Mouse (Mus musculus): ENCODE results near the gene Agtrap. TPM values are rescaled to one million over a fixed set of nuclear protein-coding genes. Genes with fewer than 3 reads are reported as not detected.
"Not testable (repeated sequence)": the region's sequence is repeated elsewhere in the genome, so short reads cannot be mapped to it uniquely, and the experiment has no call there.

Agtrap gene
- 10 to 100 TPM; 45.4 to 45.5 TPM for total RNA-seq (2021)
- long read RNA-seq, experiment 1, transcript Agtrap-201 (5 exons, 3,996 nt), result major isoform, 13 of 22 reads
- long read RNA-seq, experiment 1, partial matches to known transcripts, result 0 of 22 reads
- long read RNA-seq, experiment 1, other reads (novel, unspliced or antisense), result 9 of 22 reads
- long read RNA-seq, experiment 2, transcript Agtrap-201 (5 exons, 3,996 nt), result major isoform, 20 of 29 reads
- long read RNA-seq, experiment 2, partial matches to known transcripts, result 0 of 29 reads
- long read RNA-seq, experiment 2, other reads (novel, unspliced or antisense), result 9 of 29 reads

DNA sequence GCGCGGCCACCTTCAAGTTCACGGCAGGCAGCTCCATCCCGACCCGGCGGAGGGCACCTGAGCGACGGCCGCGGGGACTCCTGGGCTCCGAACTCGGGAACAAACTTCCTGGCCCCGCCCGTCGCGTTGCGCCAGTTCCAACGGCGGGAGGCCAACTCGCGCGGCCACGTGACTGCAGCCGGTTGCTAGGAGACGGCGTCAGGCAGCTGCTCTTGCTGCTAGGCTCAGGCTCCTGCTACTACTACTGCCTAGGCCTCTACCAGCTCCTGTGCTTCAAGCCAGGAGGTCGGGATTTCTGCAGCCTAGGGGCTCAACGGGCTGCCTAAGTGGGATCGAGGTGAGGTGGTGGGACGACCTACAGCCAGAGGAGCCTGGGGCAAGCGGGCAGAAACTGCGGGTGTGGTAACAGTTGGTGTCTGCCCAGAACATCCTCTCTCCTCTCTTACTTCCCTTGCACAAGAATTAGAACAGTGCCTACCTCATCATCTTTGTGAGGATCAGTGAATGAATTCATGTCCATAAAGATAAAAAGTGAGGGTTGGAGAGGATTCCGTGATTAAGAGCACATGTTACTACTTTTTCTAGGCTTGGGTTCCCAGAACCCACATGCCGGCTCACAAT lies at the start of gene Agtrap:
Agtrap (minus strand) TSS at position 125 of the 621 bp plus-strand sequence.
- DNase-seq, result peak; percentile 97

- no peak for DNase-seq
Measured at GRCm38 (mm10) chr4:148137503-148137902, 49.7 kb upstream of the Agtrap start.

- no peak for DNase-seq
Measured at GRCm38 (mm10) chr4:148134988-148135387, 47.2 kb upstream of the Agtrap start.

DNA sequence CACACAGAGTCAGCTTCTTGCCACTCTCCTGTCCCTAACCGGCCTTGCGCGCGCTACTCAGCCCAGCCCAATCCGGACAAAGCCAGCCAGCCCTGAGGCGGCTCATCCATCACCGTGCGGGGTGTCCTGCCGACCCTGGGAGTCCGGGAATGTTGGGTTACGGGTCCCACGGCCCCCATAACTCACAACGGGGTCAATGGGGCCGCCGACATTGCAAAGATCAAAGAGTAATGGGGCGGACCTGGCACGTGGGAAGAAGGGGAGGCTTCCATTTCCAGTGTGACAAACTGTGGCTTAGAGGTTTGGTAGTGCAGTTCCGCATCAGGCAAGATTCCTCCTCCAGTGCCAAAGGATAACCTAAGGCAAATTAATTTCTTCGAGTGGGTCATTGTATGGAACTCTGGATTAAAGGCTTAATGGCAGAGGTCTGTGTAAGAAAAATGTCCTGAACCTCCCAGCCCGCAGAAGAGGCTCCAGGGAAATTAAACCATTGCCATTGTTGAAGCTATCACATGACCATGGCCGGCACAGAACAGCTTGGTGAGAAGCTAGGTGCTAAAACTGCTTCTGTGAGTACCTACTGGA lies 43.8 kb upstream of the Agtrap start:
- peak; percentile 34 for DNase-seq

GRCm38 (mm10) chr4:148130561-148131413 lies 43.0 kb upstream of the Agtrap start, which contains the start of gene Draxin:
TSS of gene Draxin (minus strand) at chr4:148130698.
- peak; percentile 74 for DNase-seq

GRCm38 (mm10) chr4:148130133-148130532 lies 42.3 kb upstream of the Agtrap start, which contains the start of gene Mad2l2:
TSS of gene Mad2l2 (plus strand) at chr4:148130384.
- DNase-seq, result no peak

GRCm38 (mm10) chr4:148128672-148129071 lies 40.8 kb upstream of the Agtrap start:
- DNase-seq, result no peak

- no peak for DNase-seq
Measured at GRCm38 (mm10) chr4:148128241-148128640, 40.4 kb upstream of the Agtrap start.

DNA sequence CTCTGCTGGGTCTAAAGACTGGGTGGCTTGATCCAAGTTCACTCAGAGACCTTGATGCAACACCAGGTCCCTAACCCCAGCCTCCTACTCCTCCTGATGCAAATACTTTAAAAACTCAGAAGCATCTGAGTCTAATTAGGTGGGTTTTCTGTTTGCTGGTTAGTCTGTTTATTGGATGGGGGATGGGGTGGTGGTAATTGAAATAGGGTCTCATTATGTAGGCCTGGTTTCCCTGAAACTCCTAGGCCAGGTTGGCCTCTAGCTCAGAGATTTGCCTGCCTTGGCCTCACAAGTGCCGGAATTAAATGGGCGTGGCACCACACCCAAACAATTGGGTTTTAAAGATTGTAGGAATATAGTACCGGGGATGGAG lies 34.8 kb upstream of the Agtrap start:
- DNase-seq, result no peak

DNA sequence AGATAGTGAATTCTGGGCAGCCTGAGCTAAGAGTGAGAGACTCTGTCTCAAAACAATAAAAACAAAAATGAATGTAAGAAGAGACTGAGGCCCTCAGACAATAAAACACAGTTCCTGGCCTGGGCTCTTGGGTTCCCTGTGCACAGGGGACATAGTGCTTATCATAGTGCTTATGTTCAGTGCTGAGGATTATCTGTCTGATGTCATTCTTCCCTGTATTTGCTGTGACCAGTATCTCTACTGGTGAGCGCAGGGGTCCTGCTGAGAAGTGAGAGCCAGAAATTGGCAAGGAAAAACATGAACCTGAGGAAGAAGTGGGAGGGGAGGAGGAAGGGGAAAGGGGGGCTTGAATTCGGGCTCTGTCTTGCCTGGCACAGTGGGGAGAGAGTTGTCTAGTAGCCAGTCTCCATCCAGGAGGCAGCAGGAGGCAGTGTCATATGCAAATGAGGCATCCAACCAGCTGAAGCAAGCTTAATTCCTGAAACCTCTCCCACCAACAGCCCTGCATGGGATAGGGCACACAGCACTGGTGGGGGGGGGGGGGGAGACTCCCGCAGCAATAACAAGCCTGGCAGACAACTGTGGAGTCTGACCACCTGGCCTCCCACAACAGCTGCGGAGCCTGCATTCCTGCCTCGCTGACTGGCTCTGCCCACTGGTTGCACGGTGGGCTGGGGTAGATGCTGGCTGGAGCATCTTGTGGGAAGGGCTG lies 34.3 kb upstream of the Agtrap start:
- DNase-seq, result no peak

DNA sequence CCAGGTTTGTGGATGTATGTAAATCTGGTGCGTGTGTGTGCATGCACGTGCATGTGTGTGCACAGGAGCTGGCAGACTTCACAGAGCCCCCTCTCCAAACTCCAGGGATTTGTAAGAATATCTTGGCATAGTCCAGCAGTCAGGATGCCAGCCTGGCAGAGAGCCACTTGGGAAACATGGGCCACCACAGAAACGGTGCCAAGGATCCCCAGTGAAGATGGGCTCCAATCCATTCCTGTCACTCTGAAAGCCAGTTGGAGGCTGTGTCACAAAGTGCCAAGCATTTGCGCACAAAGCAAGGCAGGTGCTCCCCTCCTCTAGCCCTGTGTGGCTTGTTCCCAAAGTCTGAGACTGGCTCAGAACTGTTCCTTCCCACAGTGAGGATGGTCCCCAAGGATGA lies 33.5 kb upstream of the Agtrap start:
- no peak for DNase-seq

- no peak for DNase-seq
Measured at GRCm38 (mm10) chr4:148120555-148120954, 32.7 kb upstream of the Agtrap start.

DNA sequence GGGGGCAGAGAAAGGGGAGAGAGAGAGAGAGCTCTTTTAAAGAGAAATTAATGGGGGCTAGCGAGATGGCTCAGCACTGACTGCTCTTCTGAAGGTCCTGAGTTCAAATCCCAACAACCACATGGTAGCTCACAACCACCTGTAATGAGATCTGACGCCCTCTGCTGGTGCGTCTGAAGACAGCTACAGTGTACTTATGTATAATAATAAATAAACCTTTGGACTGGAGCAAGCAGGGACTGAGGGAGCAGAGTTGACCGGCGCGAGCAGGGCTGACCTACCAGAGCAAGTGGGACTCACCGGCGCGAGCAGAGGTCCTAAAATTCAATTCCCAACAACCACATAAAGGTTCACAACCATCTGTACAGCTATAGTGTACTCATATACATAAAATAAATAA lies 31.7 kb upstream of the Agtrap start:
- not testable (repeated sequence) for DNase-seq

DNA sequence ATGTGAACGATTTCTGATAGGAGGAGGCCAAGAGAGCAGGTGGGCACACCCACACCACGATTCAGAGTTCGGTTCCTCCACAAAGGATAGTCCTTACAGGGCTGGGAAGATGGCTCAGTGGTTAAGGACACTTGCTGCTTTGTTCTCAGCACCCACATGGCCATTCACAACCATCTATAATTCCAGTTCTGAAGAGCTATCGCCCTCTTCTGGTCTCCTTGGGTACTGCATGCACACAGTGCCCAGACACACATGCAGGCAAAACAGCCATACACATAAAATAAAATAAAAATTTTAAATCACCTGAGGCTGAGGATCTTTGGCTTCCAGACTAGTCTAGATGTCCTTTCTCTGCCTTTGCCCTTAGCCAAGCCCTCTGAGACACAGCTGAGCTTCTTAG lies 29.6 kb upstream of the Agtrap start:
- DNase-seq, result no peak

DNA sequence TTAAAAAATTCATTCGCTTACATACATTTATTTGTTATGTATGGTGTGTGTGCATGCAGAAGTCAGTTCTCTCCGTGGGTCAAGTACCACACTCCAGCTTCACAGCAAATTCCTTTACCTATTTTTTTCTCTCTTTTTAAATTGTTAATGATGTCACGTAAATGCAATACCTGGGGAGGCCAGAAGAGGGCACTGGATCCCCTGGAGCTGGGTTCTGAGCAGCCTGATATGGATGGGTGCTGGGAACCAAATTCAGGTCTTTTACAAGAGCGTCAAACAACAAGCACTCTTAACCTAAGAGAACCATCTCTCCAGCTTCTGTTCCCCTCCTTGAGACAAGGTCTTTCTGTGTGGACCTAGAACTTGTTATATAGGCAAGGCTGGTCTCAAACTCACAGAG lies 28.8 kb upstream of the Agtrap start:
- DNase-seq, result no peak

DNA sequence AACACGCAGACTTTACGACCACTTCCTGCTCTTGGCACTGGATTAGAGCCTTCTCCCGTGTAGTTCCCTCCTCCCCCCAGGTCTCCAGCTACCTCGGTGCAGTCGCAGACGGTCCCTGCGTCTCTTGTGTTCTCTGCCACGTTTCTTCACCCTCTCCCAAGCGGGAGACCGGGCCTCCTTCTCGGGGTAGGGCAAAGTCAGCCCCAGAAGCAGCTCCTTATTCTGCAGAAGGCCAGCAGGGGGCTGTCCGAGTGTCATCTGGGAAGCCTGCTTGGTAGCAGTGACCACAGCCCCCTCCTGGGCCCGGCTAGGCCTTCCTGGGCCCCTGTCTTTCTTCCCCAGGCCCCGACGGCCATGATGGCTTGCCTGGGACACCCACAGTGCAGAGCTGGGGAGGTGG lies 27.6 kb upstream of the Agtrap start:
- DNase-seq, result peak; percentile 47

DNA sequence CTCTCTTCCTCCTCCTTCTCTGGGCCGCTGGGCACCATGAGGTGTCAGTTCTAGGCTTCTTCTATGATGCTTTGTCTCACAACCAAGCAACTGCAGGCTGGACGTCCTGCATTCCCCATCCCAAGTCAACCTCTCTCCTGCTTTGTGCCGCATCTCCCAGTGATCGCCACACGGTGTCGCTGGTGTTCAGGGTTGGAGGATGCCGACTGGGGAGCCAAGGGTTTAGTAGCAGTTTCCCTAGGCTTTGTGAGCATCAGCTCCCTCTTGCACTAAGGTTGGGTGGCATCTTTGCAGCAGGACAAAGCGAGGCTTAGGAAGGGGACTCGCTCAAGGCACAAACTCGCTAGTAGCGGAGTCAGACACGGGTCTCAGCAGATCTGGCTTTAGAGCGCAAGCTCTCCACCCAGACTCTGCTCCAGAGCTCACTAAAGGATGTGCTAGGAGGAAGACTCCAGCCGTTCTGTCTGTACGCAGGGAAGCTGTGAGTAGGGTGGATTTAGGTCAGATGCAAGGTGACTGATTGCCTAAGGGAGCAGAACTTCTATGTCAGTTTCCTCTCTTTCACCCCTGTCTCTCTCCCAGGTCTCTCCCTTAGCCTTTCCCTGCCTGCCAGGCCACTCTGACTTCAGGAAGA lies 27.0 kb upstream of the Agtrap start:
- peak; percentile 92 for DNase-seq

GRCm38 (mm10) chr4:148112519-148112918 lies 24.7 kb upstream of the Agtrap start:
- DNase-seq, result no peak

- no peak for DNase-seq
Measured at GRCm38 (mm10) chr4:148109215-148109614, 21.4 kb upstream of the Agtrap start.

DNA sequence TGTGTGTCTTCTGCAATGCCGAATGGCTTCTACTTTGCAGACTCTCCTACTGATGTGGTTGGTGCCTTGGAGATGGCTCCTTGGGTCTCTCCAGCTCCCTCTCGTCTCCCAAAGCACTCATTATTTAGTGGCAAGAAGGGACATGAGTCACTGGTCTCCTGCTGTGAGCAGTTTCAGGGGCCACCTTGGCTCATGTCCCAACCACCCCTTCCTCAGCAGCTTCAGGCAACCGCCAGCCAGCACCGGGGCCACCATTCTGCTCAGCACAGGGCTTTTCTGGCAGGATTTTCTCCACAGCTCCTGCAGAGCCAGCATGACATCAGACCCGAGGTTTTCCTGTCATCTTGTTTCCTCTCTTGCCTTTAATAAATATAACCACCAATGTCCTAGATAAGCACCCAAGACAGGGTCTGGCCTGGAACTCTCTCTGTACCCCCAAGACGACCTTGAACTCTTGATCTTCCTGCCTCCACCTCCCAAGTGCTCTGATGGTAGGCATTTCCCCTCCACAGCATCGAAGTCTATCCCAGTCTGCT lies 20.8 kb upstream of the Agtrap start:
- DNase-seq, result no peak

- peak; percentile 51 for DNase-seq
Measured at GRCm38 (mm10) chr4:148107621-148108291, 19.9 kb upstream of the Agtrap start.

Data from adrenal gland, postnatal 10 days (tissue).